Mouse (Mus musculus): ENCODE measurements around the gene Bhlha15.

The Bhlha15 gene

GRCm38 (mm10) chr5:144189950-144190583, at the start of gene Bhlha15:
TSS of gene Bhlha15 (plus strand) at chr5:144190286.
- DNase-seq: no peak

- DNase-seq: no peak
Measured at GRCm38 (mm10) chr5:144143531-144143930, 46.6 kb upstream of the Bhlha15 start.

DNA sequence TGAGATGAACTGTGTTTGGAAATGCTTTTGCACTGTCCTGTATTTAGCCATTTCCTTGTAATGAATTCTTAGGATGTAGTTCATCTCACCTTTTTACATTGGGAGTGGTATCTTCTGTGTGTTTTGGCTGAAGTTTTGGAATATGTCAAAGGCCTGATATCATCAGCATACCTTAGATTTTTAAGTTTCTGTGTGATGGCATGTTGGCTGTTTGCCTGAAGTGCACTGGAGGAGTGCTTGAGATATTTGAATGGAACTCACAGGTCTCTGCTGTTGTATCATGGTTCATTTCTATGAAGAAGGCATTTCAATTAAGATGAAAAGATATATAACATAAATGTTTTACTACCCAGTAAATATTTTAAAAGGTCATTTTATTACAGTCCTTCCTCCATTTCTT, 43.2 kb upstream of the Bhlha15 start:
- DNase-seq: no peak

DNA sequence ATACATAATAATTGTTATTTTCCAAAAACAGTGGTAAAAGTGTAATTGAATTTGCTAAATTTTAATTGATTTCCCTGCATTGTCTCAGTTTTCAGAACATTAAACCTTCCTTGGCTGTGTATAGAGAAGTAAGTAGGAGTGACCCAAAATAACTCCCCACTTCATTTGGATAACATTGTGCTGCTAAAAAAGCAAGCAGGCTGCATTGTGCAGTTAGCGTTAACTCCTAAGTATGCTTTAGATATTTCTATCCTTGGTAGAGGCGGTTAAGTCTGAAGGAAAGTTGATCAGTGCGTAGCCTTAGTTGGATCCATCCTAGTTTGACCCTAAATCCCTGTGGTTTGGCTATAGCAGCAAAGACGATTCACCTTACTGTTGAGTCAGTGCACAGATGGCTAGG, 40.6 kb upstream of the Bhlha15 start:
- no peak for DNase-seq

GRCm38 (mm10) chr5:144151270-144151669, 38.8 kb upstream of the Bhlha15 start:
- no peak for DNase-seq

GRCm38 (mm10) chr5:144154528-144154927, 35.6 kb upstream of the Bhlha15 start:
- peak; percentile 84 for DNase-seq

GRCm38 (mm10) chr5:144158604-144159003, 31.5 kb upstream of the Bhlha15 start:
- peak; percentile 61 for DNase-seq

GRCm38 (mm10) chr5:144159137-144159536, 30.9 kb upstream of the Bhlha15 start:
- no peak for DNase-seq

DNA sequence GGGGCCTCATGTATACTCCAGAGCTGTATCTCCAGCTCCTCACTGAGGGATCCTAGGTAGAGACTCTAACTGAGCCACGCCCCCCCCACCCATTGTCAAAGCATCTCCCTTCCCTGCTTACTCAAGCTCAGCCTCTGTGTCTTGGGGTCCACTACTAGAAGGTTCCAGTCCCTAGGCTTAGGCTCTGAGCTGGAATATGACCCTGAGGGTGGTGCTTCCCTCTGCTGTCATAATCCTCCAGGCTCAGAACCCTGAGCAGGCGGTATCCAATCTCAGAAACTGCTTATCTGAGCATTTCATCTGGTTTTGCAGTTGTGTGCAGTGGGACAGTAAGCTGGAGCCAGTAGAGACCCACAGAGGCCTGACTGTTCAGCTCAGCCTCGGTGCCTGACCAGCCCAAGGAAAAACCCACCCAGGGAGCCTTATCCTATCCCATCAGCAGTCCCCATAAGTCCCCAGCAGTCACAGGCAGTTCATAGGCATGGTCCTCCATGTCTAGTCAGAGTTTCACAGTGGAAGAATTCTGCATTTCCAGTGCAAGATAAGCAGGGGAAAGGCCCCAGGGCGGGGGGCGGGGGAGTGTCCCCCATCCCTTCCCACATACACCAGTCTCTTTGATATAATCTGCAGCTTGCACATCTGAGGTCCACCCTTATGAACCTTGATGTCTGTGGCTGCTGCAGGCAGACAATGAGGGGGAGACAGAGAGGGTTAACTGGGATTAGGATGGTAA, 27.8 kb upstream of the Bhlha15 start:
- DNase-seq: no peak

GRCm38 (mm10) chr5:144162813-144163517, 27.1 kb upstream of the Bhlha15 start:
- peak; percentile 82 for DNase-seq

GRCm38 (mm10) chr5:144165756-144166155, 24.3 kb upstream of the Bhlha15 start:
- DNase-seq: no peak

DNA sequence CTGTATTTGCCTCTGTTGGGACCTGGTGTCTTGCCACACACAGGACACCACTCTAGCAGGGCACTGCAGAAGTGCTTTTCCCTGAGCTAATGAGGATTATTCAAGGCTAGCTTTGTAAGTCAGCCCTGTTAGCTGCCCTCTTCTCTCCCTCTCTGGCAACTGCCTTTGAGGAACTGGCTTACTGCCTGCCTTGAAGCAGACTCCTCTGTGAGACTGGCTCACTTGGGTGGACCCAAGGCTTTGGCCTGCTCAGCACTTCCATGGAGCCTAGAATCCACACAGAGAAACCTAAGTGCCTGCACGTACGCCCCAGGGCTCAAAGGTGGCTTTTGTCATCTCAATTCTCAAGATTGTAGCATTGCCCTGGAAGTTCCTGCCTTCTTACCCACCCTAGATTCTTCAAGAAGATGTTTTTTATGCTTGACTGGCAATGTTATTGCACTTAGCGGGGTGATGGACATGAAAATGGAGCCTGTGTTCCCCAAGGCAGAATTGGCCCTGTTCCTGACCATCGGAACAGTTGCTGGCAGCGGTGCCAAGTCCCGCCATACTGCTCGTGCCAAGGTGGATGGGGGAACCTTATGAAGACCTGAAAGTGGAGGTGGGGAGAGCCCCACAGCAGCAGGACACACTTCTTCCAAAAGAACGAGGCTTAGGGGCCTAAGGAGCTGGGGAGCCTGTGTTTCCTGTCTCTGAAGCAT, 20.7 kb upstream of the Bhlha15 start:
- no peak for DNase-seq

DNA sequence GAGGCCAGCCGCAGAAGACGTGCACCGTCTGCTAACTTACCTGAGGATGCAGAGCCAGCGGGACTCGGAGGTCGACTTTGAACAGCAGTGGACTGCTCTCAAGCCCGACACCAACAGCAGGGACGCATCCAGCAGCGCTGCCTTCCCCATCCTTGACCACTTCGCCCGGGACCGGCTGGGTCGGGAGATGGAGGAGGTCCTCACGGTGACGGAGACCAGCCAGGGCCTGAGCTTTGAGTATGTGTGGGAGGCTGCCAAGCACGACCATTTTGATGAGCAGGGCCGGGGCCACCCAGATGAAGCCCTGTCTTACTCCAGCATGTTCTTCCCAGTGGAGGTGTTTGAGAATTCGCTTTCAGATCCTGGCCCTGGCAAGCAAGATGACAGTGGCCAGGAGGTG, 16.4 kb upstream of the Bhlha15 start:
- no peak for DNase-seq

GRCm38 (mm10) chr5:144178216-144178615, 11.9 kb upstream of the Bhlha15 start:
- DNase-seq: no peak

DNA sequence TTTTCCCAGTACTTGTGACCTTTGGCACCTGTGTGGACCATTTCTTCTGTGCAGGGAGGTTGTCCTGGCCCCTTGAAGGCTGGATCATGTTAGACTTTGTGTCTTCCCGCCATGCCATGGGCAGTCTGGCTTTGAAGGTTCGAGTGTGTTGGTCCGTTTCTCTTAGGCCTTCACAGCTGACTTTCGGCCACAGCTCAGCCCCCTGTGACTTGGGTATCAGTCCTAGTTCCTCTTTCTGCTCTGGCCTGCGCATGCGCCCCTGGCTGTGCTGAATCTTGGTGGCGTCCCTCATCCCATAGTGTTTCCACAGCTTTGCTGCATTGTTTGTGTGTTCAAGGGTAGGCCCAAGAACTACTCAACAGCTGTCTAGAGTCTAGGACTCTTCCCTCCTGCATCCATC, 8.8 kb upstream of the Bhlha15 start:
- DNase-seq: no peak

GRCm38 (mm10) chr5:144182542-144183247, 7.4 kb upstream of the Bhlha15 start:
- no peak for DNase-seq

DNA sequence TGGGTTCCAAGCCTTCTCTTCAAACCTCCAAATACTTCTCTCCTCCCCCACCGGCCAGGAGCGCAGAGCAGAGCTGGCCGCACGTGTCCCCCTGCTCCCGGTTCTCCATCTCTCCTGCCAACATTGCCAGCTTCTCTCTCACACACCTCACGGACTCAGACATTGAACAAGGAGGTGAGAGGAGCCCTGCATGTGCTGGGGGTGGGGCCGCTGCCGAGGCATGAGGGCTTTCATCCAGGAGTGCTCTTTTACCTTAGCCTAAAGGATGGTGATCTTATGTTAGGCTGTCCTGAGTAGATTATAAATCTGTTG, 6.9 kb upstream of the Bhlha15 start:
- DNase-seq: no peak

- no peak for DNase-seq
Measured at GRCm38 (mm10) chr5:144183647-144184335, 6.3 kb upstream of the Bhlha15 start.

GRCm38 (mm10) chr5:144184350-144185045, 5.6 kb upstream of the Bhlha15 start:
- no peak for DNase-seq

- DNase-seq: no peak
Measured at GRCm38 (mm10) chr5:144188422-144188821, 1.7 kb upstream of the Bhlha15 start.

- DNase-seq: no peak
Measured at GRCm38 (mm10) chr5:144189327-144189726, 759 bp upstream of the Bhlha15 start.

DNA sequence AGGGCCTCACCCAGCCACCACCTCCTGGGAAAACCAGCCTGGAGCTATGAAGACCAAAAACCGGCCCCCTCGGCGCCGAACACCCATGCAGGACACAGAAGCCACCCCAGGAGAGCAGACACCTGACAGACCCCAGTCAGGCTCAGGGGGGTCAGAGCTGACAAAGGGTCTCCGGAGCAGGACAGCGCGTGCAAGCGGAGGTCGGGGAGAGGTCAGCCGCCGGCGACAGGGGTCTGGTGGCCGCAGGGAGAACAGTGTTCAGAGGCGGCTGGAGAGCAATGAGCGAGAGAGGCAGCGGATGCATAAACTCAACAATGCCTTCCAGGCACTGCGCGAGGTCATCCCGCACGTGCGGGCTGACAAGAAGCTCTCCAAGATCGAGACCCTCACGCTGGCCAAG, 940 bp downstream of the Bhlha15 start:
- no peak for DNase-seq
